10 mouse cellular contexts compared by ENCODE assay signal in genomic region chr6:122341038-122341810, GRCm38 (mm10). TPM values are rescaled to one million over a fixed set of nuclear protein-coding genes. Genes with fewer than 3 reads are reported as not detected.
DNase-seq lines count a peak whose midpoint lies in the region; ATAC-seq lines count a peak whose summit lies in the region.
"Had no signal": no experiment of that assay in that cellular context is flagged by ENCODE, and none has a peak within 500 bp of the region (broad histone marks: within the 10 kb centered on the region; RNA-seq: fewer than 3 reads in every experiment).

No protein-coding gene starts in this region.

- no peak for ATAC-seq in erythroid progenitor cell, adult 5-6 weeks (replicated peaks; ENCODE audit: low FRiP score, poor library complexity, severe bottlenecking)
- no peak for ATAC-seq in CD4-positive, CD25-positive, alpha-beta regulatory T cell, adult 4 months

- H3K36me3 ChIP-seq in hindbrain, embryonic 10.5 days, result peaks cover 7% of the 10 kb centered on the region
- H3K36me3 ChIP-seq: liver, embryonic 13.5 days had no signal

- WGBS in hindbrain, embryonic 10.5 days, result 38% methylated on average over 7 of the region's 7 CpGs

- DNase-seq in cerebellum, adult 11-12 months, result peak; percentile 26
- DNase-seq in cerebellum, adult 11 months, result no peak
- DNase-seq in ES-CJ7 (ENCODE audit: low read depth, low spot score), result peak; percentile 98
- no peak for DNase-seq in hindbrain, embryonic 10.5 days (ENCODE audit: low spot score)
- peak; percentile 16 for DNase-seq in lung, postnatal 10 days
- no peak for DNase-seq in thymus, postnatal 10 days (ENCODE audit: low spot score in 2 of 2)
- DNase-seq: right cerebral cortex, postnatal 4 days had no signal

- peak overlapping the region; percentile 73 for H3K4me3 ChIP-seq in hindbrain, embryonic 10.5 days

- H3K27ac ChIP-seq in hindbrain, embryonic 10.5 days, result peak overlapping the region; percentile 97

- H3K4me1 ChIP-seq in hindbrain, embryonic 10.5 days (replicated peaks), result peaks cover 36% of the 10 kb centered on the region

- no peaks in the 10 kb centered on the region for H3K27me3 ChIP-seq in hindbrain, embryonic 10.5 days (ENCODE audit: insufficient read depth, poor library complexity, severe bottlenecking)

- no peaks in the 10 kb centered on the region for H3K9me3 ChIP-seq in hindbrain, embryonic 10.5 days
- H3K9me3 ChIP-seq: liver, embryonic 13.5 days had no signal

RNA-seq across cellular contexts. Expression of gene Phc1, which starts 0.9 kb away (rescaled TPM):
- polyA plus RNA-seq in hindbrain, embryonic 10.5 days (2016; fragmentation: Nextera tagmentation; extraction: Ambion mirVana), result 25.9 and 29.7 TPM in 2 replicates
- total RNA-seq in erythroid progenitor cell, adult 5-6 weeks (2015; ENCODE audit: low replicate concordance), result 2.2 and 8.0 TPM in 2 replicates
- total RNA-seq in erythroid progenitor cell, adult 5-6 weeks (2017; ENCODE audit: low replicate concordance), result 1.0 and 1.4 TPM in 2 replicates
- 1 to 10 TPM; 5.6 to 7.1 TPM for polyA plus RNA-seq in CD4-positive, CD25-positive, alpha-beta regulatory T cell, adult 4 months (2017; shearing (Covaris generic))

RNA-seq across cellular contexts. Expression of gene M6pr, which starts 32.7 kb away (rescaled TPM):
- 78.8 and 91.0 TPM in 2 replicates for polyA plus RNA-seq in hindbrain, embryonic 10.5 days (2016; fragmentation: Nextera tagmentation; extraction: Ambion mirVana)
- total RNA-seq in erythroid progenitor cell, adult 5-6 weeks (2015; ENCODE audit: low replicate concordance), result 48.2 and 50.8 TPM in 2 replicates
- 74.6 and 75.7 TPM in 2 replicates for total RNA-seq in erythroid progenitor cell, adult 5-6 weeks (2017; ENCODE audit: low replicate concordance)
- polyA plus RNA-seq in CD4-positive, CD25-positive, alpha-beta regulatory T cell, adult 4 months (2017; shearing (Covaris generic)), result 100 to 1,000 TPM; 255 to 333 TPM

RNA-seq across cellular contexts. Expression of gene Klrg1, which starts 58.5 kb away (rescaled TPM):
- polyA plus RNA-seq in hindbrain, embryonic 10.5 days (2016; fragmentation: Nextera tagmentation; extraction: Ambion mirVana), result 0.21 TPM in 1 of 2 replicates, not detected in the other
- 0.72 TPM in 1 of 2 replicates, not detected in the other for total RNA-seq in erythroid progenitor cell, adult 5-6 weeks (2015; ENCODE audit: low replicate concordance)
- total RNA-seq in erythroid progenitor cell, adult 5-6 weeks (2017; ENCODE audit: low replicate concordance), result not detected in 2 replicates
- 100 to 1,000 TPM; 111 to 138 TPM for polyA plus RNA-seq in CD4-positive, CD25-positive, alpha-beta regulatory T cell, adult 4 months (2017; shearing (Covaris generic))
- polyA plus RNA-seq: liver, embryonic 13.5 days had no signal

Comparison
In these comparisons a context has a peak if more than half of its experiments do, and no peak if none do; other contexts are left out.
1. DNase-seq: peak in cerebellum, adult 11-12 months (single experiment), ES-CJ7 (single experiment) and lung, postnatal 10 days (single experiment); none in cerebellum, adult 11 months (single experiment), hindbrain, embryonic 10.5 days (single experiment) and thymus, postnatal 10 days (0 of 2).
2. RNA of gene Klrg1, which starts 58.5 kb away (polyA plus RNA-seq): 111 to 138 TPM in CD4-positive, CD25-positive, alpha-beta regulatory T cell, adult 4 months; 0.21 TPM in hindbrain, embryonic 10.5 days; every median in the first group is over 10 times any median in the second.